Mouse (Mus musculus): ENCODE measurements around the gene Pramel5. TPM values are rescaled to one million over a fixed set of nuclear protein-coding genes. Genes with fewer than 3 reads are reported as not detected.
"Not testable (repeated sequence)": the region's sequence is repeated elsewhere in the genome, so short reads cannot be mapped to it uniquely, and the experiment has no call there.

Pramel5 gene
- not detected for total RNA-seq (2021)
- long read RNA-seq, result 0 reads

DNA sequence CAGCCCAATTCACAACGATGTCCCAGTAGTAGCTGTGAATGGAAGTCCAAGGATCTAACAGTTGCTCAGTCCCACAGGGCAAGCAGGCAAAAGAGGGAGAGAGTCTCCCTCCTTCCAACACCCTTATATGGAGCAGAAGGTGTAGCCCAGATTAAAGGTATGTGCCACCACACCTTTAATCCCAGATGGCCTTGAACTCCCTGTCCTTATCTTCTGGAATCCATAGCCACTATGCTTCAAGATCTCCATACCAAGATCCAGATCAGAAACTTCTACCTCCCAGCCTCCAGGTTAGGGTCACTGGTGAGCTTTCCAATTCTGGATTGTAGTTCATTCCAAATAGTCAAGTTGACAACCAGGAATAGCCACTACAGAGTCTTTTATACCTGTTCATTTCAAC lies at the start of gene Pramel5:
Gene Pramel5, minus strand, starts transcription at position 101 of the 400 bp plus-strand sequence.
- DNase-seq (ENCODE audit: low spot score in 2 of 2), result not testable (repeated sequence)

DNA sequence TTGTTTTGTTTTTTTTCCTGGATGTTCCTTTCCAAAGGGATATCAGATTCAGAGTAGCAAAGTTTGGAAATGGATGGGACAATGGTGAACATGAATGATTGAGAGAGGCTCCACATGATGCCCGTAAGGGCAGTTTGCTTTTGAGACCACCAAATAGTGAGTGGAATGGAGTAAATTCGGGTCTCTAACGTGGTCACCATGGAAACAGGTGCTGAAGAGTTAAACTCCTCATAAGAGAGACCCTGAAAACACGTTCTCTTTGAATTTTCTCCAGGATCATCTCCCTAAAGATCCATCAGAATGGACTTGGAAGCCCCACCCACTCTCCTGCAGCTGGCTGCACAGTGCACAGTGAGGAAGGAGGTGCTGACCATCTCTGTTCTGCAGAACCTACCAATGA lies 49.7 kb upstream of the Pramel5 start, which contains the start of gene Gm13128:
Gene Gm13128, plus strand, starts transcription at position 301 of the 400 bp plus-strand sequence.
- DNase-seq (ENCODE audit: low spot score in 2 of 2), result not testable (repeated sequence)

DNA sequence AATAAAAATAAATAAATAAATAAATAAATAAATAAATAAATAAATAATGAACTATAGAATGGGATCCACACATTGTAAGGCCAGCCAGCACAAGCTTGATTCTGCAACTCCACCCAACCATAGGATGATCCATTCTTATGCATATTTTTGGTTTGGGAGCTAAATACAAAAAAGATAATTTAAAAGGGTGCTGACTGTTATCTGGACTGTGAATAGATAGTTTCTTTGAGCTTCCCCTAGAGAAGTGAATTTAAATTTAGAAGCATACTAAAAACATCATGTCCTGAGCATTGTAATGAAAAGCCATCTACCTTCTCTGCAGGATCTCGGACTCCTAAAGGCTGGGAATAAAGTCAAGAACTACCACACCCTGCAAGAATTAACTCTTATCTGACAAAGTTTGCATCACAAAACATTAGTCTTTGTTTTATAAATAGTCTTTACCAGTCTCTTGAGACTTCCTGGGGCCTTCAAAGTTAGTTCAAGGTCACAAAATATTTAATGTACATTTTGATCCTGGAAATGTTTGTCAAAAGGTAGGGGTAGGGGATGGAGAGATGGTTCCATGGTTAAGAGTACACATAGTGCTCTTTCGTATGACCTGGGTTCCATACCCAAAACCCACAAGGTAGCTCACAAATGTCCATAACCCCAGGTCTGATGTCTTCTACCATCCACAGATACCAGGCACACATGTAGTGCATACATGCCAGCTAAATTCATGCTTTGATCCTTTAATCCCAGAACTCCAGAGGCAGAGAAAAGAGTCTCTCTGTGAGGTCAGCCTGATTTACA lies 32.6 kb upstream of the Pramel5 start:
- DNase-seq (ENCODE audit: low spot score in 2 of 2), result not testable (repeated sequence)

DNA sequence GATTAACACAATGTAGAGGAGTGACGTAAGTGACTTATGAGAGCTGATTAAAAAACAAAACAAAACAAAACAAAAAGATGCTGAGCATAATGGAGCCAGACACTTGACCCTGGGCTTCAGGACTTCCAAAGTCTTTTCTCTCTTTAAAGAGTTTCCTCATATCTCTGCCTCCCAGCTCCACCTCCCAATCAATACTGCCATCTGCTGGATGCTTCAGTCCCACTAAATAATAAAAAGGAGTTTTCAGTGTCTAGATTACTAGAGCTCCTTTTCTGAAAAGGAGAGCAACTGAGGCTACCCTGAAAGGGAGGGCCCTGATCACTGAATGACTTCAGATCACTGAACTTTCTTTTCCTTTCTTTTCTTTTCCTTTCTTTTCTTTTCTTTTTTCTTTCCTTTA lies 19.1 kb upstream of the Pramel5 start:
- DNase-seq (ENCODE audit: low spot score in 2 of 2), result not testable (repeated sequence)

DNA sequence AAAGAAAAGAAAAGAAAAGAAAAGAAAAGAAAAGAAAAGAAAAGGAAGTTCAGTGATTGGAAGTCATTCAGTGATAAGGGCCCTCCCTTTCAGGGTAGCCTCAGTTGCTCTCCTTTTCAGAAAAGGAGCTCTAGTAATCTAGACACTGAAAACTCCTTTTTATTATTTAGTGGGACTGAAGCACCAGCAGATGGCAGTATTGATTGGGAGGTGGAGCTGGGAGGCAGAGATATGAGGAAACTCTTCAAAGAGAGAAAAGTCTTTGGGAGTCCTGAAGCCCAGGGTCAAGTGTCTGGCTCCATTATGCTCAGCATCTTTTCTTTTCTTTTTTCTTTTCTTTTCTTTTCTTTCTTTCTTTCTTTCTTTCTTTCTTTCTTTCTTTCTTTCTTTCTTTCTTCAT lies 25.5 kb downstream of the Pramel5 start:
- not testable (repeated sequence) for DNase-seq (ENCODE audit: low spot score in 2 of 2)

Other genes starting within 250 kb of the Pramel5 start
- not detected for gene Pramel4, start 221.4 kb downstream of the Pramel5 start, total RNA-seq (2021)
- gene Gm13102, start 174.0 kb downstream of the Pramel5 start, total RNA-seq (2021), result not detected
- not detected for gene Oog3, start 117.8 kb downstream of the Pramel5 start, total RNA-seq (2021)
- gene Oog2, start 89.8 kb downstream of the Pramel5 start, total RNA-seq (2021), result not detected
- not detected for gene C87977, start 67.2 kb downstream of the Pramel5 start, total RNA-seq (2021)
- gene Gm13128, start 49.8 kb upstream of the Pramel5 start, total RNA-seq (2021), result not detected
- gene Gm13119, start 77.5 kb upstream of the Pramel5 start, total RNA-seq (2021), result not detected
- gene Pramef20, start 97.4 kb upstream of the Pramel5 start, total RNA-seq (2021), result not detected
- not detected for gene Pramef12, start 128.0 kb upstream of the Pramel5 start, total RNA-seq (2021)
- gene 1700012P22Rik, start 158.3 kb upstream of the Pramel5 start, total RNA-seq (2021), result not detected
- gene Gm9944, start 172.8 kb upstream of the Pramel5 start, total RNA-seq (2021), result not detected
- not detected for gene Aadacl3, start 183.3 kb upstream of the Pramel5 start, total RNA-seq (2021)
- gene 9430007A20Rik, start 239.3 kb upstream of the Pramel5 start, total RNA-seq (2021), result not detected

Data from layer of hippocampus, adult 18-20 months (tissue).